Mouse (Mus musculus): Measurements from ENCODE around the gene Nisch. TPM values are rescaled to one million over a fixed set of nuclear protein-coding genes. Genes with fewer than 3 reads are reported as not detected.

Nisch gene
- polyA plus RNA-seq, 1 experiment from 2014 or later, result 87.7 TPM

DNA sequence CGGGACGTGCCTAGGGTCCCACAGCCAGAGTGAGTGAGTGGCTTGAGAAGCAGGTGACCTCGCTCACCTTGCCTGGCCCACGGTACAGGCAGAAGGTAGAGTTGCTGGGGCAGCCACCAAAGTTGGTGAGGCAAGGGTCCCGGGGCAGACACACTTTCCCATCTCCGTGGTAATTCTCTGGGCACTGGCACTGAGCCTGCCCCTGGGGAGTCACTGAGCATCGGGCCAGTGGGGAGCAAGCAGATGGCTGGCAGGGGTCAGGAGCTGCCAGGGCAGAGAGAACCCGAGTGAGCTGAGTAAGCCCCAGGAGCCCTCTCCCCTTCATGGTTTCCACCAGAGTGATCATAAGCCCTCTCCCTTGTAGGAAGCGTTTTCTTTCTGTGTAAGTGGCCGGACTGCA is 55.1 kb downstream of the Nisch start:
- H3K4me3 ChIP-seq (ENCODE audit: low read depth, low read length), result no peak overlapping the region
- no peak for TF ChIP-seq EP300 (optimal IDR thresholded peaks at IDR 0.05)
- TF ChIP-seq CTCF (IDR thresholded peaks at IDR 0.05; ENCODE audit: low read depth), result no peak
- no peaks in the 10 kb centered on the region for H3K27me3 ChIP-seq (ENCODE audit: control insufficient read depth, insufficient read depth, low read length)
- H3K27ac ChIP-seq (replicated peaks), result no peak overlapping the region
- no peak overlapping the region for H3K9ac ChIP-seq (ENCODE audit: low read length)
- ATAC-seq (ENCODE audit: low FRiP score, low TSS enrichment) (no peak), DNase-seq (ENCODE audit: low spot score) (no peak)
- H3K36me3 ChIP-seq (ENCODE audit: control insufficient read depth, insufficient read depth, low read length), result no peaks in the 10 kb centered on the region
- H3K4me2 ChIP-seq (replicated peaks; ENCODE audit: low read depth), result no peak overlapping the region
- H3K4me1 ChIP-seq (replicated peaks; ENCODE audit: control insufficient read depth, insufficient read depth), result no peaks in the 10 kb centered on the region
- WGBS, result 70% methylated on average over 10 of the region's 10 CpGs
- H3K9me3 ChIP-seq (ENCODE audit: control insufficient read depth, low read length), result no peaks in the 10 kb centered on the region

DNA sequence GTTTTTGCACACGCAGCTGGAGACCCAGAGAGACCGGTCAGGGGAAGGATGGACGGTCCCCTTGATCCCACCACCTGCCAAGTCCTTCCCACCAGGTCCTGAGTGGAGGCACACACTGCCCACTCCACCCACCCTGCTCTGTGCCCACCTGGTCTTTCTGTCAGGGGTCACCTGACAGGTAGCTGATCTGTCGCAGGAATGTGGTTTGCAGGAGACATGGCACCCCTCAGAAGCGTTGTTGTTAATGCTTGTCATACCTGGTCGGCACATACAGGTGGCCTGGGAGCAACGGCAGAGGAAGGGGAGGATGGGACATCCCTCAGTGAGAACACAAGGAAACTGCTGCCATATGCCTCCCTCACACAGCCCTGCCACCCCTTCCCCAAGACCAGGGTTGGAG is 55.6 kb downstream of the Nisch start:
- Histone ChIP-seq H3K27me3 (ENCODE audit: control insufficient read depth, insufficient read depth, low read length) (no peaks in the 10 kb centered on the region), H3K4me2 (replicated peaks; ENCODE audit: low read depth) (no peak overlapping the region), H3K4me1 (replicated peaks; ENCODE audit: control insufficient read depth, insufficient read depth) (no peaks in the 10 kb centered on the region), H3K36me3 (ENCODE audit: control insufficient read depth, insufficient read depth, low read length) (no peaks in the 10 kb centered on the region), H3K9me3 (ENCODE audit: control insufficient read depth, low read length) (no peaks in the 10 kb centered on the region), H3K27ac (replicated peaks) (no peak overlapping the region), H3K9ac (ENCODE audit: low read length) (no peak overlapping the region), H3K4me3 (ENCODE audit: low read depth, low read length) (no peak overlapping the region)
- DNase-seq (ENCODE audit: low spot score) (no peak), ATAC-seq (ENCODE audit: low FRiP score, low TSS enrichment) (no peak)
- no peak for TF ChIP-seq CTCF (IDR thresholded peaks at IDR 0.05; ENCODE audit: low read depth)
- WGBS, result 78% methylated on average over 7 of the region's 7 CpGs

- no peak for TF ChIP-seq EP300 (optimal IDR thresholded peaks at IDR 0.05)
- no peak for TF ChIP-seq CTCF (IDR thresholded peaks at IDR 0.05; ENCODE audit: low read depth)
- Histone ChIP-seq H3K9ac (ENCODE audit: low read length) (no peak overlapping the region), H3K4me3 (ENCODE audit: low read depth, low read length) (no peak overlapping the region), H3K36me3 (ENCODE audit: control insufficient read depth, insufficient read depth, low read length) (no peaks in the 10 kb centered on the region), H3K27ac (replicated peaks) (no peak overlapping the region), H3K27me3 (ENCODE audit: control insufficient read depth, insufficient read depth, low read length) (no peaks in the 10 kb centered on the region), H3K9me3 (ENCODE audit: control insufficient read depth, low read length) (no peaks in the 10 kb centered on the region), H3K4me1 (replicated peaks; ENCODE audit: control insufficient read depth, insufficient read depth) (no peaks in the 10 kb centered on the region), H3K4me2 (replicated peaks; ENCODE audit: low read depth) (peak overlapping the region; percentile 20; the same call in 1 of the 2 replicates)
- 56% methylated on average over 27 of the region's 27 CpGs for WGBS
- peak; percentile 39 for DNase-seq (ENCODE audit: low spot score)
- ATAC-seq (ENCODE audit: low FRiP score, low TSS enrichment), result peak; percentile 56
Observed at GRCm38 (mm10) chr14:31160196-31161150, 56.3 kb downstream of the Nisch start.

DNA sequence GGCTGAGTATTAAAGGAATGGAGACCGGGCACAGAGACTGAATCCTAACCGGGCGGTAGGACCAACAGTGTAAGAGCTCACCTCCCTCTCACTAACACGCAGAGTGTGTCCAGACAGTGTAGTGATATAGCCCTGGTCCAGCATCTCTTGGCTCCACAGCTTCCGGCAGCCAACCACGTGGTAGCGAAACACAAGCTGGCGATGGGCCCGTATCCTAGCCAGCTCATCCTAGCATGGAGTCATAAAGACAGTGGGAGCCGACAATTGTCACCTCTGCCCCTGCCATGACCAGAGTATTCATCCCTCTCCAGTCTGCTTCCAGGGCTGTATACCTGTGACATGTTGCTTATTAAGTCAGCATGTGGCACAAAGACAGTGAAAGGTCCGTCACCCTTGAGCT is 71.1 kb downstream of the Nisch start:
- Histone ChIP-seq H3K27ac (replicated peaks) (no peak overlapping the region), H3K27me3 (ENCODE audit: control insufficient read depth, insufficient read depth, low read length) (no peaks in the 10 kb centered on the region), H3K9me3 (ENCODE audit: control insufficient read depth, low read length) (no peaks in the 10 kb centered on the region), H3K4me2 (replicated peaks; ENCODE audit: low read depth) (no peak overlapping the region), H3K36me3 (ENCODE audit: control insufficient read depth, insufficient read depth, low read length) (no peaks in the 10 kb centered on the region), H3K9ac (ENCODE audit: low read length) (no peak overlapping the region), H3K4me3 (ENCODE audit: low read depth, low read length) (no peak overlapping the region), H3K4me1 (replicated peaks; ENCODE audit: control insufficient read depth, insufficient read depth) (no peaks in the 10 kb centered on the region)
- whole genome bisulfite sequencing, result 92% methylated on average over 11 of the region's 11 CpGs
- no peak for ATAC-seq (ENCODE audit: low FRiP score, low TSS enrichment)
- DNase-seq (ENCODE audit: low spot score), result no peak
- TF ChIP-seq CTCF (IDR thresholded peaks at IDR 0.05; ENCODE audit: low read depth) (no peak), EP300 (optimal IDR thresholded peaks at IDR 0.05) (no peak)

DNA sequence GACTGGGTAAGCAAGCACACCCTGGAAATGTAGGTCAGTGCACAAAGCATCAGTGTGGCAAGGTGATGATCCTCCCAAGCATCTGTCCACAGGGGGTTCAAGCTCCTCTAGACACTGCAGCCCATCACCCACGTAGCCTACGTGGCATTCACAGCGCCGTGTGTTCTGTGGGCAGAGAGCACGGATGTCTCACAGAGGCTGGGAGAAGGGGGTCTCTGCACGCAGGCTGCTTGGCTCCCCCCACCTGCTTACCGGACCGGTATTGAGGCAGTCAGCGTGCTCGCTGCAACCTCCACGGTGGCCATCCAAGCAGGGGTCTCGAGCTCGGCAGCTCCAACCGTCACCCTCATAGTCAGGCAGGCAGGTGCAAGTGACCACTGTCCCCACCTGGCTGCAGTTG is 75.7 kb downstream of the Nisch start:
- H3K9me3 ChIP-seq (ENCODE audit: control insufficient read depth, low read length), result no peaks in the 10 kb centered on the region
- no peaks in the 10 kb centered on the region for H3K4me1 ChIP-seq (replicated peaks; ENCODE audit: control insufficient read depth, insufficient read depth)
- 96% methylated on average over 14 of the region's 14 CpGs for WGBS
- no peaks in the 10 kb centered on the region for H3K27me3 ChIP-seq (ENCODE audit: control insufficient read depth, insufficient read depth, low read length)
- DNase-seq (ENCODE audit: low spot score), result no peak
- H3K4me3 ChIP-seq (ENCODE audit: low read depth, low read length), result no peak overlapping the region
- peaks cover 15% of the 10 kb centered on the region for H3K36me3 ChIP-seq (ENCODE audit: control insufficient read depth, insufficient read depth, low read length)
- TF ChIP-seq EP300 (optimal IDR thresholded peaks at IDR 0.05) (no peak), CTCF (IDR thresholded peaks at IDR 0.05; ENCODE audit: low read depth) (no peak)
- no peak overlapping the region for H3K27ac ChIP-seq (replicated peaks)
- no peak for ATAC-seq (ENCODE audit: low FRiP score, low TSS enrichment)
- no peak overlapping the region for H3K9ac ChIP-seq (ENCODE audit: low read length)
- H3K4me2 ChIP-seq (replicated peaks; ENCODE audit: low read depth), result no peak overlapping the region

- peaks cover 18% of the 10 kb centered on the region for H3K36me3 ChIP-seq (ENCODE audit: control insufficient read depth, insufficient read depth, low read length)
- WGBS, result 82% methylated on average over 15 of the region's 15 CpGs
Observed at GRCm38 (mm10) chr14:31140141-31140540, 76.6 kb downstream of the Nisch start.

More at GRCm38 (mm10) chr14:31140141-31140540, 76.6 kb downstream of the Nisch start:
- Histone ChIP-seq H3K9me3 (ENCODE audit: control insufficient read depth, low read length) (no peaks in the 10 kb centered on the region), H3K9ac (ENCODE audit: low read length) (no peak overlapping the region), H3K4me2 (replicated peaks; ENCODE audit: low read depth) (no peak overlapping the region), H3K4me3 (ENCODE audit: low read depth, low read length) (no peak overlapping the region), H3K27me3 (ENCODE audit: control insufficient read depth, insufficient read depth, low read length) (no peaks in the 10 kb centered on the region), H3K27ac (replicated peaks) (no peak overlapping the region), H3K4me1 (replicated peaks; ENCODE audit: control insufficient read depth, insufficient read depth) (no peaks in the 10 kb centered on the region)
- no peak for ATAC-seq (ENCODE audit: low FRiP score, low TSS enrichment)
- TF ChIP-seq CTCF (IDR thresholded peaks at IDR 0.05; ENCODE audit: low read depth), result no peak
- TF ChIP-seq EP300 (optimal IDR thresholded peaks at IDR 0.05), result no peak
- DNase-seq (ENCODE audit: low spot score), result no peak
